Mouse (Mus musculus) adrenal gland, adult (tissue): ENCODE results near the gene Fam129c.

ENCODE experiments used
- DNase-seq, 2 experiments: peaks; one replicate each; pipeline ENCODE4 v3.0.0; 2022 to 2023; ENCODE audit warnings: low spot score in 1 of 2; ENCODE audit not compliant: inconsistent age in 2 of 2

Gene Fam129c

DNA sequence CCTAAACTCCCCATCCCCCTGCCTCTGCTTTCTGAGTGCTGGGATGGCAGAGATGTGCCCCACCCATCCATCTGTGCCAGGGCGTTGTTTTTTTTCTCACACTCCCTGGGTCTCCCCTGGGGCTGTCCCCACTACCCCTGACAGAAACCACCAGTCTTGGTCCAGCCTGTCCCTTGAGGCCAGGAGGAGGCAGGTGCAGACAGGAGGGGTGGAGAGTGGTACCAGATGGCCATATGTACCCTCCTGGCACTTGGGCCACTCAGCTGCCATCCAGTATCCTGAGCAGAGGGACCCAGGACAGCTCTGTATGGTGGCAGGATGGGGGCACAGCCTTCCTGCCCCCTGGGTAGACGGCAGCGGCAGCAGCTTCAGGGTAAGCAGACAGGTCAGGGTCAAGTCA, at the start of gene Fam129c:
Gene Fam129c (plus strand): TSS at position 198 of the 400 bp plus-strand sequence.
- DNase-seq: no peak

DNA sequence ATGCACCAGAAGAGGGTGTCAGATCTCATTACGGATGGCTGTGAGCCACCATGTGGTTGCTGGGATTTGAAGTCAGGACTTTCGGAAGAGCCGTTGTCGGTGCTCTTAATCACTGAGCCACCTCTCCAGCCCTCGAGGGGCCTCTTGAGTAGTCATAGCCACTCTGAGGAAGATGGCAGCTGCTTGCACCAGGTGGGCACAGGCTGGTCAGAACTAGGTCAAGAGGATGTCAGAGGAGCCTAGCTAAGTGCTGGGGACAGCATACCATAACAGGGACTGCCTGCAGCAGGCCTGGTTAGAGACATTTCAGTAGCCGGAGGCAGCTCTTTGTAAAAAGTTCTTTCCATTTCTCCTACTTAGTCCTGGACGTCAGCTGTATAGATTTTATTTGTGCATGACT, 46.7 kb upstream of the Fam129c start:
- no peak for DNase-seq

DNA sequence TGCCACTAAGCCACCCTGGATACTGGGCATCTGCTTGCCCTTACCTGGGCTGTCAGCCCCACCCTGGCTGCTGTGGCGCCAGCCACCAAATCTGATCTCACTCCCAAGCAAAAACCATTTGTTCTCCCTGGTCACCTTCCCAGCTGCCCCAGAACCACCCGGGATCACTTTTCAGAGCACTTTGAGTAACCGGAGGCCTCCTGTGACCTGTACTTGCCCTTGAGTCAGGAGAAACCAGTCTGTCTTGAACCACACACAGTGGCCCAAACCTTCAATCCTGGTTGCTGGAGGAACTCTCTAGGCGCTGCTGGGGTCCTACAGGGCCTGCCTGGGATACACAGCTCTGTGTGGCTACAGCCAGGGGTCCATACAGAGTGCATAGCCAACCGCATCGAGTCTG, 44.7 kb upstream of the Fam129c start:
- DNase-seq: no peak

DNA sequence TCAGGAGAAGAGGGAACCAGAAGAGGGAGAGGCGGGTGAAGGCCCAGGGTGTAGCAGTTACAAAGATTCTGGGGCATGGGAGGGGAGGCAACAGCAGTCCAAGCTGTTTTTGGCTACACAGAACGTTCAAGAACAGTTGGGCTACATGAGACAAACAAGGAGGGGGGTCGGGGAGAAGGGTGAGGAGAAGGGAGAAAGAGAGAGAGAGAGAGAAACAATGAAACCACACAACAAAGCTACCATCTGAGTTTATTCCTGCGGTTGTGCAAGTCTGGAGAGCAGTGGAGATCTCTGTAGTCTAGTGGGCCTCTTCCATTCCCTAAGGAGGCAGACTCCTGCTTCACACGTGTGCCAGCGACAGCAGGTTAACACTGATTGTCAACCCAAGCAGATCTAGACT, 43.4 kb upstream of the Fam129c start:
- no peak for DNase-seq

DNA sequence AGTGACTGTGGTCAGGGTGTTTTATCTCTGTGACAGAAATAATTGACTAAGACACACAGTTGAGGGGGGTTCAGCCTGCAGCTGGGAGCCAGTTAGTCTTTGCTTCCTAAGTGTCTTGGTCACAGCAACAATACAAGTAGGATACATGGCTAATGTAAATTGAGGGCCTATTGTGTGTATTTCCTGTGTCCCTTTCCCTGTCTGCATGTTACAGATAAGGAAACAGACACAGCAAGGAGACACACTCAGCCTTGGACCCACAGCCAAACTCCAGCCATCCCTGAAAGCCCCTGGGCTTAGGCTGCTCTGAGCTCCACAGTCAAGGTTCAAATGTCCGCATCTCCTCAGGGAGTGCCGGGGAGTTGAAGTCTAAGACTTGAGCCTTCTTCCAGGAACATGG, 42.8 kb upstream of the Fam129c start:
- DNase-seq: no peak

DNA sequence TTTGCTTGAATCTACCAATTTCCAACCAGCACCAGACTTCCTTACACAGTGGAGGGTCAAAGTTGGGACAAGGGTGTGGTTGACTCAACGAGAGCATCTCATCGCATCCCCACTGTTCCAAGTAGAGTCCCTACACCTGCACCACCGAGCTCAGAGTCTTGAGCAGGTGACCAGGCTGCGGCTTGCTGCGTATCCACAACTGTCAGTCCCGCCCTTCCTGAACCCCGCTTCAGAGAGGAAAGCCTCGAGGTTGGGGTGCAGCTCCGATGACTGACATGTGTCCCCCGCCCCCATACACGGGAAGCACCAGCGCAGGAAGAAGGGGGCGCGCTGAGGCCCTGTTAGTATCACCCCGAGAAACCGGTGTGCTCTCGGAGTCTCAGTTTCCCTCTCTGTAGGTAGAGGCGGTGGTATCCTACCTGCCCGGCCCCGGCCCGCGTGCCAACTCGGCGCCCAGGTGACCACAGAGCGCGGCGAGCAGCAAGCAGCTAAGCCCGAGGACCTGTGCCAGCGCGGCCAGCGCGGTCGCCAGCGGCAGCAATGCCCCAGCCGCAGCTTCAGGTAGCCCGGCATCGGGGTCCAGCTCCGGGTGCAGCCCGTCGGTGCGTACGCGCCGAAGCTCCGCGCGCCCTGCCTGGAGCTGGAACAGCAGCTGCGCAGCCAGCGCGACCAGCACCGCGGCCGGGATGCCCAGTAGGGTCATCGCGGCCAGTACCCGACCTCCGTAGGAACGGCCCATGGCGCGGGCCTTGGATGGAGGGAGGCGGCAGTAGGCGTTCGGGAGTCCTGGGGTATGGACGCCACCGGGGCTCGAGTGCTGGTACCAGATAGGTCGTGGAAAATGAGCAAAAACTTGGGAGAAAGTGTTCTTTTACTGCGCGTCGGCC, 39.1 kb upstream of the Fam129c start, which contains the start of gene Tmem221:
Gene Tmem221 (minus strand): TSS at position 801 of the 887 bp plus-strand sequence.
- DNase-seq: peak in 1 of 2 experiments; percentile 49

DNA sequence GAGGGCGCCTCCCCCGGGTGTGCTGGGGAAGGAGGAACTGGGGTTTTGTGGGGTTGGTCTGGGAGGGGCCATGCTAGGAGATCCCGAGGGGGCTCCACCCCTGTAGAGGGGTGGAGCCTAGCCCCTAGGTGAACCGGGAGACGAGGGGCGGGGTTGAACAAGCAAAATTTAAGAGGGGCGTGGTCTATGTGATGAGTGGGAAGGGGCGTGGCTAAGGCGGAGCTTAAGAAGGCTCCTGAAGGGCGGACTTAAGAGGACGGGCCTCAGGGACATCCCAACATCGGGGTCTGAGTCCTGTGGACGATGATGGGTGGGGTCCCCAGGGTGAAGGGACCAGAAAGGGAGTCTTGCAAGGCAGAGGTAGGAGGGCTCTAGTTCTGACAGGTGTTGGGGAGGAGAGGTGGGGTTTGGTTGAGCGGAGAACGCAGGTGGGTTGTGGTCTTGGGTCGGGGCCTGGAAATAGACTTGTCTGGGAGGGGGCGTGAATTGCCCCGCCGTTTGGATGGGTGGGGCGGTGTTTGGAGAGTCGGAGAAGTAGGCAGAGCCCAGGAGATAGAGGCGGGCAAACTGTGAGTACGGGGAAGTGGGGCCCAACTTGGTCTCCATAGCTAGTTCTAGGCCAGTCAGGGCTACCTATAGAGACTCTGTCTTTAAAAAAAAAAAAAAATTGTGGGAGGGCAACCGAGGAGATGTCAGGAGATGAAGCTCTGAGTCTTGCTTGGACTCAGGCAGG, 38.3 kb upstream of the Fam129c start:
- DNase-seq: peak; percentile 90 to 96

DNA sequence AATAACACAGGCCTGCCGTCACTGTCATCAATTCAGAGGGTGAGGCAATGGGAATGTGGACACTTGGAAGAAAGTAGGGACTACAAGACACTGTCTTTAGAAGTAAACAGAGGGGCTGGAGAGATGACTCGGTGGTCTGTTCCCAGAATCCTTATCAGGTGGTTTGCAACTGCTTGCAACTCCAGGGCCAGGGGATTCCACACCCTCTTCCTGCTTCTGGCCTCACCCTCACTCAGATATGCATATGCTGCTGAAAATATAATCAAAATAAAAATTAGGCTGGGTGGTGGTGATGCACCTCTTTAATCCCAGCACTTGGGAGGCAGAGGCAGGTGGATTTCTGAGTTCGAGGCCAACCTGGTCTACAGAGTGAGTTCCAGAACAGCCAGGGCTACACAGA, 37.4 kb upstream of the Fam129c start:
- no peak for DNase-seq

DNA sequence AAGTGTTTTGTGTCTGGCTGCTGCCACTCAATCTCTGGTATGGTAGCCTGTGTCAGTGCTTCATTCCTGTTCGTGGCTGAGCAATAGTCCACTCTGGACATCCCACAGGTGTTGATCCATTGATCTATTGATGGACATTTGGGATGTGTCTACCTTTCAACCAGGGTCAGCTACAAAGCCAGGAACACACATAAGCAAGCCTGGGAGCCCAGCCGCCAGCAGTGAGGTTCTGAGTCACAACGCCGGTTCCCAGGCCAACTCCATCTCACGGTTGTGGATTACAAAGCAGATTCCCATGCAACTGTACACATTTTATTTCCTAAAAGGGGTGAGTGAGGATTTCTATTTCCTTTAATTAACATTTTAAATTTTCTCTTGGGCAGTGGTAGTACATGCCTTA, 36.7 kb upstream of the Fam129c start:
- DNase-seq: peak in 1 of 2 experiments; percentile 78

DNA sequence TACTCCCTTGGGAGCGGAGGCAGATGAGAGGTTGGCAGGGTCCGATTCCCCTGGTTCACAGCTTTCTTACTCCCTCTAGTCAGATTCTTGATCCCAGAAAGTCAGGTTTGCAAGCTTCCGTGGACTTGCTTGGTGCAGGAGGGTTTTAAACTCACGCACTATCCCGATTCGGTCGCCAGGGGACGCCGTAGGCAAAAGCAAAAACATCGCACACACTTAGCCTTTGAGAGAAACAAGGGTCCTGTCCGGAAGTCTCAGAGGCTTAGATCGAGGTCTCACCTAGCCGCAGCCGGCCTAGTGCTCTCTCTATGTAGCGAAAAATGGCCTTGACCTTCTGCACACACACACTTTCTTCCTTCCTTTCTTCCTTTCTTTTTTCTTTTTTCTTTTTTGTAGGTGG, 36.0 kb upstream of the Fam129c start:
- DNase-seq: peak; percentile 58 to 87

DNA sequence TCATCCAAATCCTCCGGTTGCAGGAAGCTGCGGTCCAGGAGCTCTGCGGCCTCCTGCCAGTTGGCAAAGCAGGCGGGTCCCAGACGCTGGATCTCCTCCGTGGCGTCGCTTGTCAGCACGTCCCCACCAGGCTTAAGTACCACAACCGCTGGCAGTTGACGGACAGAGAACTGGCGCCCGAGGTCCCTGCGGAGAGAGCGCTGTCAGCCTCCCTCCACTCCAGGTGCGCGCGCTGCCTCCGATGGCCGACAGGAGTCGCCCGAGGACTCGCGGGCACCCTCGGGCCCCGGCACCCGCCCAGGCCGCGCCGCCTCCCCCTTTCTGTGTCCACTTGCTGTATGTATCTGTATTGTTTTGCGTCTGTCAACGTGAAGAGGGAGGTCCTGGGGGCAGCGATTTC, 34.7 kb upstream of the Fam129c start:
- DNase-seq: peak; percentile 86 to 94

DNA sequence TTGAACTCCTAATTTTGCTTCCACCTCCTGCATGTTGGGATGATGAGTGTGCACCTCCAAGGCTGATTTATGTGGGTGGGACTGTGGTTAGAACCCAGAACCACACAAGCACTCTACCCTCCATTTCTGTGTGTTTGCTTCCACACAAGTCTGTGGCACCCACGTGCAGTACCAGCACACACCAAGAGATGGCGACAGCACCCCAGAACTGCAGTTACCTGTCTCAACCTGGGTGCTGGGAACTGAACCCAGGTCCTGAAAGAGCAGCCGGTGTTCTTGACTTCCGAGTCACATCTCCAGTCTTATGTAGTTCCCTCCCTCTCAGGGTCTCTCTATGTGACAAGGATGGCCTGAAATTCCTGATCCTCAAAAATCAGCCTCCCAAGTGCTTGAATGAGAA, 33.5 kb upstream of the Fam129c start:
- no peak for DNase-seq

DNA sequence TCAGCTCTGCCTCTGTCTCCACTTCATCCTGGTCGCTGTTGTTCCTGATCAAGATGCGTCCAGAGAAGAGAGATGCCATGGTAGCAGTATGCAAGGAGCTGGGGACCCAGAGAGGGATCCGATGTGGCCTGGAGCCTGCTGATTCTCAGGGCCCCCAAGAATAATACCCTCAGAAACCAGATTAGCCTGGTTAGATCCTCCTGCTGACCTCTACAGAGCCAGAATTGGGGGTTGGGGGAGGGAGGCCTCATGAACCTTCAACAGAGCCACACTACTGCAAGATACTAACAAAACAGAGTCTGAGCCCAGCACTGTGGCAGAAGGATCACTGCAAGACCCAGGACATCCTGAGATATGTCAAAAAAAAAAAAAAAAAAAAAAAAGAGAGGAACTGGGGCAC, 30.9 kb upstream of the Fam129c start, which contains the start of gene Nxnl1:
Gene Nxnl1 (minus strand): TSS at position 101 of the 400 bp plus-strand sequence.
- DNase-seq: no peak

DNA sequence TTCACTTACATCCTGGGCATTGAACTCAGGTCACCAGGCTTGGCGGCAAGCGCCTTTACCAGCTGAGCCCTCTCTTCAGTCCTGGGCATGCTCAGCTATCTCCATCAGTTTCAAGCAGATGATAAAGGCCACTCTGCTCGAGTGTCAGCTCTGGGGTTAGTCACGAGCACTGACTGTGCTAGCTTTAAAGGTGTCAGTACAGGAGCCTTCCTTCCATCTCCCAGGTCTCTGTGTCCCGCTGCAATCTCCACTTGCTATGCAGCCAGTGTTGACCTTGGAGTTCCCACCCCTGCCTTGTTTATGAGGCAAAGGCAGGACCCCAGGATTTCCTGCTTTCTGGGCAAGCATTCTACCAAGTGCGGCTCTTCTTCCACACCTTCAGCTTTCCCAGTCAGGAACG, 29.9 kb upstream of the Fam129c start:
- peak; percentile 51 to 62 for DNase-seq

DNA sequence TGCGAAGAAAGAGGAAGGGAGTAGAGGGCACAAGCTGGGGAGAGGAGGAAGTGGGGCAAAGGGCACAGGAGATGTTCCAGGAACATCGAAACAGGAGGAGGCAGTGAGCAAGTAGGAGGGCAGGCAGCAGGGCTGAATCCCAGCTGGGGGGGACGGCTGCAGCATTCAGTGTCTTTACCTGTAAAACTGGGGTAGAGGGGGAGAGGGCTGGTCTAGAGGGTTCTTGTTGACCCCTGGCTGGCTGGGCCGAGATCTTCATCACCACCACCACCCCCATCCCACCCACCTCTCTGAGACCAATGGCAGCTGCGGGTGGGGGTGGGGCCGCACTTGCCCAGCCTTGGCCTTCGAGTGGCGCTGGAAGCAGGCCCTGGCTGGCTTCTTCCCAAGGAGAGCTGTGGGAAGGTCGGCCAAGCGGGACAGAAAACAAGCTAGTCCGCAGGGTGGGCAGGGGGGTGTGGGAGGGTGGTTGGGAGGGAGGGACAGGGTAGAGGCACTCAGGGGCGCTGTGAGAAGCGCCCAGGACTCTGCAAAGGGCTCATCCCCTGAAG, 29.0 kb upstream of the Fam129c start, which contains the start of gene Slc27a1:
Gene Slc27a1 (plus strand): TSS at position 496 of the 551 bp plus-strand sequence.
- DNase-seq: peak; percentile 89 to 97

DNA sequence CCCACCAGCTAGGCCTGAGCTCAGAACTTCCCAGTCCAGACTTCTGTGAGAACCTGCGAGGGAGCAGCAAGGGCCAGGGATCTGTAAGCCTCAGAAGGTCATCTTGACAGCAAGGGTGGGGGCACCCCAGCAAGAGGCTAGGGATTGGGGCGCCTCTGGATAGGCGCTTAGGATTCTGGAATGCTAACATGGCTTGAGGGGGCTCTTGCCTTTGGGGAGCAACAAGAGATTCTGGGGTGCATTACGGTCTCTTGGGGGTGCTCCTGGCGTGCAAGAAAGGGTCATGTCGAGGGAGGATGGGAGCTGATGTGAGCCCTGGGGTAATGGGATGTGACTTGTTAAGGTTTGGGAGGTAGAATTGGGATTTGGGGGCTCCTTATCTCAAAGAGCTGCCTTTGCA, 28.5 kb upstream of the Fam129c start:
- DNase-seq: no peak

DNA sequence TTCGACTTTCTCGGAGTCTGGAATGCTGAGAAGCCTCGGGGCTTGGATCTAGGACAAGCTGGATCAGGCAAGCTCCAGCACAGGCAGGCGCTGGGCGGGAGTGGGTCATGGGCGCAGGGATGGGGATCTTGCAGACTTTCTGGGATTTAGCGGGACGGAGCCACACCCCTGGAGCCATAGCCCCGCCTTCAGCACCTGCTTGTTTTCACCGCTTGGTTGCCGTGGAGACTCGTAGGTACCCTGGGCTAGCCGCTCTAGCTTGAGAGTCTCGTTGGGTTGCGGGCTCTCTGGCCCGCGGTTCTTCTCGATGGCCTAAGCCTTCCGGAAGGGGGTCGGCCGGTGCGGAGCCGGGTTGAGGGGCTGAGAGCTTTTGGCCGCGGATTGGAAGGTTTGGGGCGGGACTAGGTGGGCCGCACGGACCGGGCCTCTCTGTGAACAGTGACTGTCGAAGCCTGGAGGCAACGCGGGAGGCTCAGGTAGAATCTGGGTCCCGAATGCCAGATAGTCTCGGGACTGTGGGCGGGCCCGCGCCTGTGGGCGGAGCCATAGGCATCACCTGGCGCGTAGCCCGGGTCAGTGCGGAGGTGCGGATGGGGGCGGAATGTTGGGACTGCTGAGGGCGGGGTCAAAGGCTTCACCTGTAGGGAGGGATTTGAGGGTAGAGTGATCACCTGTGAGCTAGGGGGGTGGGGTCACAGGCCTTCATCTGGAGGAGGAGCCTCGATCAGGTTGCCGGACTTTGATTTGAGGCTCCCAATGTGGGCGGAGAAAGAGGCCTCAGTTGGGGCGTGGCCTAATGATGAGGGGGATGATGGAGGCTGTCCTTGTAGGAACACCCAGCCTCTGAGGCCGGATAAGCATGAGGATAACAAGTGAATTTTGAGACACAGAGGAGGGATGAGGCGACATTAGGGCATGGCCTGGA, 27.8 kb upstream of the Fam129c start:
- peak; percentile 94 to 99 for DNase-seq

DNA sequence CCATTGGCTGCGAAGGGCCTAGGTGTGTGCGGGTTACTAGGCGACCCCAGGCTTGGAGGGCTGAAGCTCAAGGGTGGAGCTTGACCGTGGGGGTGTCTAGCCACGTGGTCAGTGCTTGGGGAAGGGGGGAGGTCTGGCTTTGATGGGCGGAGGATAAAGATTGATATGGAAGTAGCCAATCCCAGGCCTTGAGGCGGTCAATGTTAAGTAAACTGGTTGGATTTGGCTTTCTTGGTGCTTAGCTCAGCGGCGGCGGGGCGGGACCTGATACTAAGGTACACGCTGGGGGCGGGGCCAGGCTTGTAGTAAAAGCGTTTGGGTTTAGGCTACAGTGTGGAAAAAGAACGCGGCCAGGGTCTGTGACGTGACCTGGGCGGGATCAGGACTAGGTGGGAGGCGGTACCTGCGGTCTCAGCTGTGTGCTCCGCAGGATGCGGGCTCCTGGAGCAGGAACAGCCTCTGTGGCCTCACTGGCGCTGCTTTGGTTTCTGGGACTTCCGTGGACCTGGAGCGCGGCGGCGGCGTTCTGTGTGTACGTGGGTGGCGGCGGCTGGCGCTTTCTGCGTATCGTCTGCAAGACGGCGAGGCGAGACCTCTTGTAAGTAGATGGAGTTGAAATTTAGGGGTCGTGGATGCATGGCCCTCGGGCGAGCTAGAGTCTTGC, 27.0 kb upstream of the Fam129c start:
- DNase-seq: peak in 1 of 2 experiments; percentile 97

DNA sequence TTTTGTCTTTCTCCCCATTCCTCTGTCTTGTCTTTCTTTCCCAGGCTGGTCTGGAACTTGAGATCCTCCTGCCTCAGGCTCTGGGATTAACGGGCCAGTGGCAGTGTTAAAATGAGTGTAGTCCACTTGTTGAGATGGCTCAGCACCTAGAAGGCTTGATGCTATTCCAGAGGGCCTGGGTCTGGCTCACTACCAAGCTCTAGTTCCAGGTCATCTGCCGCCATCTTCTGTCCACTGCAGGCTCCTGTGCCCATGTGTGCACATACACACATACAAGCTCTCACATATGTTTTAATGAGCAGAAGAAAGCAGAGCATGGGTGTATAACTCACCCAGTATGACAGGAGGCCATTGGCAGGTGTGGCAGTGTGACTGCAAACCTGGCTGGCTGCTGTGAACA, 25.4 kb upstream of the Fam129c start:
- DNase-seq: no peak
